Mouse (Mus musculus) adrenal gland, adult 18-20 months (tissue): ENCODE results near the gene Usp12. TPM values are rescaled to one million over a fixed set of nuclear protein-coding genes. Genes with fewer than 3 reads are reported as not detected.
"Not testable (repeated sequence)": the region's sequence is repeated elsewhere in the genome, so short reads cannot be mapped to it uniquely, and the experiment has no call there.

ENCODE experiments used
- DNase-seq, 2 experiments: peaks; one replicate each; pipeline ENCODE4 v3.0.0; 2021 to 2022; ENCODE audit warnings: low spot score in 2 of 2
- total RNA-seq, 2 experiments: library from RNA; stranded (reverse); gene quantifications; 1 replicate in 1 of 2; 2 replicates in 1 of 2; pipeline ENCODE4 v1.2.3; 2021

The Usp12 gene
- total RNA-seq, 2 experiments from 2014 or later: 28.5 to 30.9 TPM

- DNase-seq: no peak
Measured at GRCm38 (mm10) chr5:146750958-146751357, 43.8 kb downstream of the Usp12 start.

- DNase-seq: no peak
Measured at GRCm38 (mm10) chr5:146750273-146750672, 44.5 kb downstream of the Usp12 start.

- DNase-seq: no peak
Measured at GRCm38 (mm10) chr5:146749857-146750256, 44.9 kb downstream of the Usp12 start.

- DNase-seq: no peak
Measured at GRCm38 (mm10) chr5:146736970-146737495, 57.8 kb downstream of the Usp12 start.

GRCm38 (mm10) chr5:146736348-146736747, 58.5 kb downstream of the Usp12 start:
- DNase-seq: no peak

GRCm38 (mm10) chr5:146735054-146735453, 59.8 kb downstream of the Usp12 start:
- not testable (repeated sequence) for DNase-seq

GRCm38 (mm10) chr5:146733888-146734640, 60.7 kb downstream of the Usp12 start:
- DNase-seq: no peak

GRCm38 (mm10) chr5:146733372-146733771, 61.4 kb downstream of the Usp12 start:
- DNase-seq: no peak

GRCm38 (mm10) chr5:146727006-146727405, 67.8 kb downstream of the Usp12 start:
- no peak for DNase-seq

- no peak for DNase-seq
Measured at GRCm38 (mm10) chr5:146724956-146725355, 69.8 kb downstream of the Usp12 start.

- DNase-seq: no peak
Measured at GRCm38 (mm10) chr5:146723452-146723851, 71.4 kb downstream of the Usp12 start.

- no peak for DNase-seq
Measured at GRCm38 (mm10) chr5:146722226-146722625, 72.6 kb downstream of the Usp12 start.

GRCm38 (mm10) chr5:146719584-146720356, 75.0 kb downstream of the Usp12 start:
- DNase-seq: no peak

GRCm38 (mm10) chr5:146713836-146714235, 81.0 kb downstream of the Usp12 start:
- DNase-seq: no peak

- no peak for DNase-seq
Measured at GRCm38 (mm10) chr5:146713088-146713487, 81.7 kb downstream of the Usp12 start.

- no peak for DNase-seq
Measured at GRCm38 (mm10) chr5:146712282-146712918, 82.4 kb downstream of the Usp12 start.

- DNase-seq: no peak
Measured at GRCm38 (mm10) chr5:146709361-146709760, 85.4 kb downstream of the Usp12 start.

- peak; percentile 92 to 93 for DNase-seq
Measured at GRCm38 (mm10) chr5:146705815-146706408, 88.9 kb downstream of the Usp12 start.

GRCm38 (mm10) chr5:146705411-146705810, 89.4 kb downstream of the Usp12 start:
- no peak for DNase-seq

GRCm38 (mm10) chr5:146704241-146704640, 90.6 kb downstream of the Usp12 start:
- DNase-seq: no peak

GRCm38 (mm10) chr5:146703710-146704121, 91.1 kb downstream of the Usp12 start:
- peak in 1 of 2 experiments; percentile 24 for DNase-seq
